Mouse (Mus musculus) neural tube, embryonic 14.5 days (tissue): ENCODE measurements around the gene Foxb2. TPM values are rescaled to one million over a fixed set of nuclear protein-coding genes. Genes with fewer than 3 reads are reported as not detected.
A peak's percentile ranks its signal among the peaks of the same experiment; 100 is the strongest.
"Not testable (repeated sequence)": the region's sequence is repeated elsewhere in the genome, so short reads cannot be mapped to it uniquely, and the experiment has no call there.

Source experiments
- ATAC-seq: fragments of 200-750 bp; cut with Nextera tagmentation; 2 replicates; pipeline ENCODE4 v1.8.0; 2017; ENCODE audit warnings: low read depth, mild to moderate bottlenecking, moderate TSS enrichment, moderate library complexity
- H3K27ac ChIP-seq: fragments of 300-500 bp; sonication (generic); 2 replicates; pipeline ENCODE4 v1.5.1; 2014; ENCODE audit warnings: low read depth, mild to moderate bottlenecking, control low read depth, low read length, moderate library complexity, mixed read lengths
- H3K27me3 ChIP-seq: fragments of 300-500 bp; sonication (generic); 2 replicates; pipeline ENCODE4 v1.6.1; 2014; ENCODE audit warnings: low read length; ENCODE audit not compliant: control insufficient read depth, insufficient read depth
- H3K36me3 ChIP-seq: fragments of 300-500 bp; sonication (generic); 2 replicates; pipeline ENCODE4 v1.6.1; 2014; ENCODE audit warnings: low read length, mixed read lengths; ENCODE audit not compliant: control insufficient read depth, insufficient read depth
- H3K4me1 ChIP-seq: fragments of 300-500 bp; sonication (generic); 2 replicates; pipeline ENCODE4 v1.6.1; 2014; ENCODE audit warnings: low read length; ENCODE audit not compliant: control insufficient read depth, insufficient read depth
- H3K4me2 ChIP-seq: fragments of 300-500 bp; sonication (generic); 2 replicates; pipeline ENCODE4 v1.6.1; 2014; ENCODE audit warnings: mild to moderate bottlenecking, low read depth, low read length, control low read depth
- H3K4me3 ChIP-seq: fragments of 300-500 bp; sonication (generic); 2 replicates; pipeline ENCODE4 v1.5.1; 2014; ENCODE audit warnings: low read depth, low read length, control low read depth, mixed read lengths
- H3K9ac ChIP-seq: fragments of 300-500 bp; sonication (generic); replicated peaks from 2 replicates; pipeline ENCODE4 v1.6.1; 2014; ENCODE audit warnings: low read depth, mild to moderate bottlenecking, control low read depth, low read length, mixed read lengths
- H3K9me3 ChIP-seq: fragments of 300-500 bp; sonication (generic); 2 replicates; pipeline ENCODE4 v1.6.1; 2016; ENCODE audit warnings: low read length; ENCODE audit not compliant: control insufficient read depth
- WGBS: fragments of 180-500 bp; shearing (Covaris S2); extraction: QIAGEN DNeasy Blood & Tissue Kit; methylation state at CpG from one replicate; pipeline ENCODE4 v1.1.7; 2014; 5-methylcytosine and 5-hydroxymethylcytosine counted together
- polyA plus RNA-seq: library from polyadenylated mRNA; unstranded; fragments of >200 nt; fragmentation: Nextera tagmentation; extraction: Ambion mirVana; gene quantifications from 2 replicates; pipeline ENCODE4 v1.2.1, GENCODE M21; 2014

The Foxb2 gene
- polyA plus RNA-seq, 1 experiment from 2014 or later: not detected

DNA sequence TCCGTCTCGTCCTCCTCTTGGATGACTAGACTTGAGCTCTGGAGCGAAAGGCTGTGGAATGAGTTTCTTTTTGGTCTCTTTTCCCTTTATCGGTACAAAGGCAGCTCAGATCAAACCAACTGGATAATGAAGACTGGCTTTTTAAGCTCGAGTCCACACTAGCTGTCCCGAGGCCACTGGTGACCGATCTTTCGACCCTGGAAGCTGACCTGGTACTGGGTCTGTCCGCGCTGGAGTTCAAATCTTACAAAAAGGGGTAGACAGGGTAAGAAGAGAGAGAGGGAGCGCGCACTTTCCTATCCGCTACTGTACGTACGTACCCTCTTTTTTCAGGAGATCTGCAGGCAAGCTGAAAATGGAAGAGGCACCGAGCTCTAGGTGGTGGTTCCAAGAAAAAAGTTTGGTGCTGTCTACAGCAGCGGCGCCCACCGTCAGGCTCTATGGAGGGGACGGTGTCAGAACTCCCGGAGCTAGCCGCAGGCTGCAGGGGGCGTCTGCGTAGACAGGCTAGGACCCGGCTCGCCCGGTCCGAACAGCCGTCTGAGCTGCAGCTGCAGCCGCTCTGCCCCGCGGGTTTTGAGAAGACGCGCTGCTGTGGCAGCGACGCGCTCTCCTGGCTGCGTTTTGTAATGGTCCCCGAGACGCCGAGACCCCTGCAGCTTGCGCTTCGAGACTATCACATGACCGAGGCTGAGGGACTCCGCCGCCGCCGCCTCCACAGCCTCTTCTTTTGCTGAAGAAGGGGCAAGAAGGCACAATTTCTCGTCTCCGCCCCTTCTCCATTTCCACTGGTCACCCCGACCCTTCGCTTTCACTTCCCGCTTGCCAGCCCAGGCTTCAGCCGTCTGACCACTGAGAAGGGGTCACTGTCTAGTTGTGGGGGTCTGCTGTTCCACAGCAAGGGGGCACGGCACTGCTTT is 597 bp upstream of the Foxb2 start:
- peaks cover 10% of the 10 kb centered on the region for H3K4me1 ChIP-seq
- WGBS: under 1% methylated on average over 55 of the region's 55 CpGs
- H3K27ac ChIP-seq: no peak overlapping the region
- no peaks in the 10 kb centered on the region for H3K9me3 ChIP-seq
- peak overlapping the region; percentile 30; the same call in 1 of the 2 replicates for H3K4me2 ChIP-seq
- peaks cover 59% of the 10 kb centered on the region for H3K27me3 ChIP-seq
- no peak overlapping the region for H3K9ac ChIP-seq
- H3K4me3 ChIP-seq: peak overlapping the region; percentile 21
- no peak for ATAC-seq
- no peaks in the 10 kb centered on the region for H3K36me3 ChIP-seq

DNA sequence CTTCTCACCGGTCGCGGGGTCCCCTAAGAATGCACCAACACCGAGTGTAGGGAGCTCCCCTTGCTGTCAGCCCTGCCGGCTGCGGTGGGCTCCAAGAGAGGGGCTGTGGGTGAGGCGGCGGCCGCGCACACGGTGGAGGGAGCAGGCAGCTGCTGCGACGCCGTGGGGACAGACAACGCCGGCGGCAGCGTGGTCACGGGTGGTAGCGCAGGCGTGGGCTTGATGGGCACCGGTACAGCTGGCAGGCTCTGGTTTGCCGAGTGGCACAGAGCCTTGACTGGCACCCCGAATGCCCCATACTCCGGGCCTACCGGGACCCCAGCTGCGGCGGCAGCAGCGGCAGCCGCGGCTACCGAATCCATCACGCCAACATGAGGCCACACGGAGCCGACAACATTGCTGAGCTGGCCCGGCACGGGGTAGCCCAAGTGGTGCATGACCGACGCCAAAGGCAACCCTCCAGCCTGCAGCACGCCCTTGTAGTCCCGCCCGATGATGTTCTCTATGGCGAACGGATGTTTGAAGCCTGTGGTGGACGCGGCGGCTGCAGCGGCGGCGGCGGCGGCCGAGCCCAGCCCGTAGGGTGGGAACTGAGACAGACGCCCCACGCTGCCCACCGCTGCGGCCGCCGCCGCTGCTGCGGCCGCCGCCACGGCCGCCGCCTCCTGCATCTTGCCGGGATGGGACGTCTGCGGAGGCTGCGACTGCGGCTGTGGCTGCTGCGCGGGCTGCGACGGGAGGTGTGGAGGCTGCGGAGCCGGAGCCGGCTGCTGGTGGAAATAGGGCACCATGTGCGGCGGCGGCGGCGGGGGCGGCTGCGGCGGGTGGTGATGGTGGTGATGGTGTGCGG is 1.0 kb downstream of the Foxb2 start:
- peak; percentile 63 for ATAC-seq
- no peaks in the 10 kb centered on the region for H3K9me3 ChIP-seq
- H3K9ac ChIP-seq: 0 out of 2 replicates have a peak overlapping the region, but pooled peaks have one; percentile 21
- no peak overlapping the region for H3K27ac ChIP-seq
- no peaks in the 10 kb centered on the region for H3K36me3 ChIP-seq
- under 1% methylated on average over 77 of the region's 88 CpGs for WGBS
- H3K4me2 ChIP-seq: peak overlapping the region; percentile 80
- H3K4me3 ChIP-seq: peak overlapping the region; percentile 34
- peaks cover 61% of the 10 kb centered on the region for H3K27me3 ChIP-seq
- peaks cover 10% of the 10 kb centered on the region for H3K4me1 ChIP-seq

DNA sequence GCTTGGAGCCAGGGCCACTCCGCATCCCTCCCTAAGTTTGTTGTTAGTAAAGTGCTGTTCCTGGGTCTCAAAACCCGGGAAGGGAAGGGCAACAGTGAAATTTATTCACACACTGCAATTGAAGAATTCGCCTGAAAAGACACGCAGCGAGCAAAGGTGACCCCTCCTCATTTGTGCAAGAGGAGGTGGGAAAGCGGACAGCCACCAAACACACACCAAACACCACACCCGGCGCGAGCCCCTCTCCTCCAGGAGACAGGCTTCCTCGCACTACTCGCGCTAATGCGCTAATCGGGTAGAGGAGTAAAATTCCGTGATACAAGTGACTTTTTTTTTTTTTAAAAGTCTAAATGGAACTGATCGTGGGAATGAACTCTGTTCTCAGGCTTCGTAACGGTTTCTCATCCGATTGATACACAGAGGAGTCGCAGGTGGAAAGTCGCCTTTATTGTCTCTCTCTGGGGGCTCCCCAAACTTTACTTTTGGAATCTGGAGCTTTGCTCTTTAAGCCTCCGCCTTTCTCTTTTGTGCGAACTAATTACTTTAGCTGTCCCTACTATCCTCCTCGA is 2.3 kb downstream of the Foxb2 start:
- no peak for ATAC-seq
- under 1% methylated on average over 24 of the region's 24 CpGs for WGBS
- H3K27me3 ChIP-seq: peaks cover 57% of the 10 kb centered on the region
- H3K9ac ChIP-seq: no peak overlapping the region
- no peak overlapping the region for H3K4me3 ChIP-seq
- H3K36me3 ChIP-seq: no peaks in the 10 kb centered on the region
- no peak overlapping the region for H3K27ac ChIP-seq
- H3K9me3 ChIP-seq: no peaks in the 10 kb centered on the region
- H3K4me1 ChIP-seq: peaks cover 10% of the 10 kb centered on the region
- no peak overlapping the region for H3K4me2 ChIP-seq

DNA sequence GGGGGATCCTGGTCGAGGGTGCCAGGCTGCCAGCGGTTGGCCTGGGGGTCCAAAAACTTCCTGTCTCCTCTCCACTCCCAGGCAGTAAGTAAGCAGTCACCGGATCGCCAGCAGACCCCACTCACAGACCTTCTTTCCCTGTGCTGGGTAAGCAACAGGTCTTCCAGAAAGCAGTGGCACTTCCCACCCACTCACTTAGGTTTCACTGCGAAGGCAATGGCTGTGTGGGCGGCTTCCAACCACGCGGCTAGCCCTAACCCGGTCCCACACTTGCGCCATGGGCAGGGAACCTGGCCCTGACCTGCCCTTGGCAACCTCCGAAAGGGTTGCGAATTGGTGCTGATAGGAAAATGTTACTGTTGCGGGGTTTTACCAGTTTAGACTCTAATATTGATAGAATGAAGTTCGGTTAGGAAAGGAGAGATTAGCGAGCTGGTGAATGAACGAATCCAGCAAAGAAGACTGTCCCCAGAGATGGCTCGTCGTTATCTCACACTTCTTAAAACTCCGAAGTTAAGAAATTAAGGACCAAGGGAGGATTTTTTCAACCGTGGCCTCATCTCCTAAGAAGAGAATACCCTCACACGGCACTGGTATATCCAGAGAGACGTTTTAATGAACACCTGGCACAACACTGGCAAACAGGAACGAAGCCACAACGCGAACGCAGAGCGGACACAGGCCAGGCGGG is 3.0 kb downstream of the Foxb2 start:
- Histone ChIP-seq H3K4me3 (no peak overlapping the region), H3K36me3 (no peaks in the 10 kb centered on the region), H3K27me3 (peaks cover 57% of the 10 kb centered on the region), H3K4me1 (peaks cover 10% of the 10 kb centered on the region), H3K27ac (no peak overlapping the region), H3K9ac (no peak overlapping the region), H3K4me2 (no peak overlapping the region), H3K9me3 (no peaks in the 10 kb centered on the region)
- ATAC-seq: no peak
- WGBS: under 1% methylated on average over 28 of the region's 28 CpGs

DNA sequence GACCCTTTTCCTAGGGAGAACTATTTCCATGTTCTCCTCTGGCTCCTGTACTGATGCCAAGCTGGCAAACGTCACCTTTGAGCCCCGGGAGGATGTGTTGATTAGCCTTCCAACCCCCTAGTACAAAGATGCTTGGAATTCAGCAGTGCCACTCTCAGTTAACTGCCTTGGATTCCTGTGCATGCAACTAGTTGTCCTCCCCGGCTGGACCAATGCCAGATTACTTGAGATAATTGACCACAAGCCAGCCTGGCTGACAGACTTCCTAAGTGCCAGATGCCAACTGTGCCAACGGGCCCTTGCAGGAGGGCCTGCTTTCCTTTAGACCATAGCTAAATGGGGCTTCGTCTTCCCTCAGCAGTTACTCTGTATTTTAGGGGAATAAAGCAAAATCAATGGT is 5.1 kb downstream of the Foxb2 start:
- Histone ChIP-seq H3K27ac (no peak overlapping the region), H3K27me3 (peaks cover 51% of the 10 kb centered on the region), H3K9me3 (no peaks in the 10 kb centered on the region), H3K4me2 (no peak overlapping the region), H3K9ac (no peak overlapping the region), H3K4me1 (peaks cover 10% of the 10 kb centered on the region), H3K36me3 (no peaks in the 10 kb centered on the region), H3K4me3 (no peak overlapping the region)
- peak; percentile 25; the same call in 1 of the 2 replicates for ATAC-seq
- WGBS: 21% methylated on average over 5 of the region's 5 CpGs

DNA sequence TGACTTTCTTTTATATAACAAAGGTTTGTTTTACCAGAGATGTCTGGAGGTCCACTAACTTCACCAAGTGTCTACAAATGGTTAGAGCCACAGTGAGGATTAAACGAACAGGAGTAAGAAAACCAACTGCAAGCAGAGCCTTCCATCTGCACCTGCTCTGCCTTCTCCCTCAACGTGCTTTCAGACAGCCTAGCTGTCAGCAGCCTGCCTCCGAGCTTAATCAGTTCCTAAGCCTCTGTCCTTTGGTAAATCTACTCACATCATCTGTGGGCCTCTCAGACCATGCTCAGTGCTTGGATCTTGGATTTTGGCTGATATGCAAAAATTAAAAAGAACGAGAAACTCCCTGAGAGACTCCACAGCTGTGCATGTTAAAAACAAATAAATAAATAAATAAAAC is 15.0 kb downstream of the Foxb2 start:
- Histone ChIP-seq H3K4me1 (no peaks in the 10 kb centered on the region), H3K4me2 (no peak overlapping the region), H3K27ac (no peak overlapping the region), H3K9ac (no peak overlapping the region), H3K36me3 (no peaks in the 10 kb centered on the region), H3K27me3 (peaks cover 2% of the 10 kb centered on the region; the same call in 1 of the 2 replicates), H3K9me3 (no peaks in the 10 kb centered on the region), H3K4me3 (no peak overlapping the region)
- no peak for ATAC-seq
- 68% methylated on average over 4 of the region's 4 CpGs for WGBS

DNA sequence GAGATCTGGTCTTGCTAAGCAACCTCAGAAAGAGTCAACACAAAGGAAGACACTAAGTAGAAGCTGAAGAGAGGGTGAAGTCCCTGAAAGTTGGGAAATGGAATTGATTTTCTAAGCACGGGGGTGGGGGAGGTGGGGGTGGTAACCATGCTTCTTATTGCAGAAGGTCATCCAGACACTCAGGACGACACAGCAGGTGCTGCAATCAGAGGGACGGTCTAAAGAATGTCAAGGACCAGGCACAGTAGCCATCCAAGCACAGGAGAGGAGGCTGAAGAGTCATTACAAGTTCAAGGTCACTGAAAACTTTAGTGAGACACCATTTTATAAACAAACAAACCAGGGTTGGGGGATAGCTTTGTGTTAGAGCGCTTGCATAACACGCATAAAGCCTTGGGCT is 16.9 kb downstream of the Foxb2 start:
- H3K27me3 ChIP-seq: no peaks in the 10 kb centered on the region
- H3K9me3 ChIP-seq: no peaks in the 10 kb centered on the region
- ATAC-seq: no peak
- no peaks in the 10 kb centered on the region for H3K4me1 ChIP-seq
- no peak overlapping the region for H3K4me2 ChIP-seq
- 61% methylated on average over 5 of the region's 5 CpGs for WGBS
- no peak overlapping the region for H3K4me3 ChIP-seq
- no peak overlapping the region for H3K9ac ChIP-seq
- H3K36me3 ChIP-seq: no peaks in the 10 kb centered on the region
- H3K27ac ChIP-seq: no peak overlapping the region

DNA sequence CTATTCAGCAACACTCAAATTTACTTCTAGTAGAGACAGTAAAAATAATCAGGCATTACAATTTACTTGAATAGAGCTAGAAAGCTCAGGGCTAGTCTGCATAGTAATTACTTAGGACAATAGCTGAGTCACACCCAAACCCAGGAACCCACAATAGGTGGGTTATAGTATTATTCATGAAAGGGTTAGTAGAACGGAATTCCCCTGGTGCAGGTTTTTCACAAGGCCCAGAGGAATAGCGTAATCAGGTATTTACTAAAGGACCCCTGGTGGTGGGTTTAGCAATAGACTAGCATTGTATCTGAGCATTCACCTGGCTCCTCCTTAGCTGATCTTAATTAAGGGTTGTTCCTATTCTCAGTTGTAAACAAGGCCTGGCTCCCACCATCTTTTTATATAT is 29.5 kb downstream of the Foxb2 start:
- not testable (repeated sequence) for H3K36me3 ChIP-seq, H3K4me2 ChIP-seq, H3K27me3 ChIP-seq, H3K27ac ChIP-seq, H3K4me3 ChIP-seq, H3K9ac ChIP-seq, H3K9me3 ChIP-seq, H3K4me1 ChIP-seq, ATAC-seq
- WGBS: 84% methylated on average over 2 of the region's 2 CpGs
